Mouse (Mus musculus): ENCODE data around the gene Pold4. TPM values are rescaled to one million over a fixed set of nuclear protein-coding genes. Genes with fewer than 3 reads are reported as not detected.
A peak's percentile ranks its signal among the peaks of the same experiment; 100 is the strongest.

The Pold4 gene
- polyA plus RNA-seq, 1 experiment from 2014 or later: 21.3 TPM

GRCm38 (mm10) chr19:4202149-4202548 is 29.6 kb upstream of the Pold4 start:
- Histone ChIP-seq H3K9ac (ENCODE audit: low read depth, low read length) (peak overlapping the region; percentile 77), H3K9me3 (ENCODE audit: control insufficient read depth, low read length) (no peaks in the 10 kb centered on the region), H3K36me3 (ENCODE audit: control insufficient read depth, insufficient read depth, low read length) (peaks cover 1% of the 10 kb centered on the region), H3K4me3 (ENCODE audit: low read length) (peak overlapping the region; percentile 77), H3K27me3 (replicated peaks; ENCODE audit: control insufficient read depth, insufficient read depth, low read length) (0 out of 2 replicates have a peak, but pooled peaks cover 4% of the 10 kb centered on the region), H3K4me2 (ENCODE audit: low read length) (peak overlapping the region; percentile 97), H3K4me1 (ENCODE audit: control insufficient read depth, insufficient read depth, low read depth, low read length) (peaks cover 21% of the 10 kb centered on the region), H3K27ac (ENCODE audit: low read depth, low read length) (no peak overlapping the region)
- peak; percentile 7; the same call in 1 of the 2 replicates for ATAC-seq
- 22% methylated on average over 7 of the region's 7 CpGs for WGBS

DNA sequence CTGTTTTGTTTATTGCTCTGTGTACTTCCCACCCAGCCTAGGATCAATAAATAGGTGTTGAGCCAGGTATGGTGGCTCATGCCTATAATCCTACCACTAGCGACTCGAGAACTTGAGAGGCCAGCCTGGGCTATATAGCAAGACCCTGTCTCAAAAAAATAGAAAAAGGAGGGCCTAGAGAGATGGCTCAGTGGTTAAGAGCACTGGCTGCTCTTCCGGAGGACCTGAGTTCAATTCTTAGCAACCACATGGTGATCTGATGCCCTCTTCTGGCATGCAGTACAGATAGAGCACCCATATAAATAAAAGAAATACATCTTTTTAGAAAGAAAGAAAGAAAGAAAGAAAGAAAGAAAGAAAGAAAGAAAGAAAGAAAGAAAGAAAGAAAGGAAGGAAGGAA is 28.6 kb upstream of the Pold4 start:
- H3K27me3 ChIP-seq (replicated peaks; ENCODE audit: control insufficient read depth, insufficient read depth, low read length): 0 out of 2 replicates have a peak, but pooled peaks cover 4% of the 10 kb centered on the region
- ATAC-seq: no peak
- WGBS: 68% methylated on average over 3 of the region's 3 CpGs
- no peaks in the 10 kb centered on the region for H3K9me3 ChIP-seq (ENCODE audit: control insufficient read depth, low read length)
- H3K27ac ChIP-seq (ENCODE audit: low read depth, low read length): no peak overlapping the region
- no peak overlapping the region; the same call in 1 of the 2 replicates for H3K4me2 ChIP-seq (ENCODE audit: low read length)
- no peak overlapping the region for H3K9ac ChIP-seq (ENCODE audit: low read depth, low read length)
- H3K4me1 ChIP-seq (ENCODE audit: control insufficient read depth, insufficient read depth, low read depth, low read length): peaks cover 21% of the 10 kb centered on the region
- no peak overlapping the region for H3K4me3 ChIP-seq (ENCODE audit: low read length)
- H3K36me3 ChIP-seq (ENCODE audit: control insufficient read depth, insufficient read depth, low read length): no peaks in the 10 kb centered on the region

DNA sequence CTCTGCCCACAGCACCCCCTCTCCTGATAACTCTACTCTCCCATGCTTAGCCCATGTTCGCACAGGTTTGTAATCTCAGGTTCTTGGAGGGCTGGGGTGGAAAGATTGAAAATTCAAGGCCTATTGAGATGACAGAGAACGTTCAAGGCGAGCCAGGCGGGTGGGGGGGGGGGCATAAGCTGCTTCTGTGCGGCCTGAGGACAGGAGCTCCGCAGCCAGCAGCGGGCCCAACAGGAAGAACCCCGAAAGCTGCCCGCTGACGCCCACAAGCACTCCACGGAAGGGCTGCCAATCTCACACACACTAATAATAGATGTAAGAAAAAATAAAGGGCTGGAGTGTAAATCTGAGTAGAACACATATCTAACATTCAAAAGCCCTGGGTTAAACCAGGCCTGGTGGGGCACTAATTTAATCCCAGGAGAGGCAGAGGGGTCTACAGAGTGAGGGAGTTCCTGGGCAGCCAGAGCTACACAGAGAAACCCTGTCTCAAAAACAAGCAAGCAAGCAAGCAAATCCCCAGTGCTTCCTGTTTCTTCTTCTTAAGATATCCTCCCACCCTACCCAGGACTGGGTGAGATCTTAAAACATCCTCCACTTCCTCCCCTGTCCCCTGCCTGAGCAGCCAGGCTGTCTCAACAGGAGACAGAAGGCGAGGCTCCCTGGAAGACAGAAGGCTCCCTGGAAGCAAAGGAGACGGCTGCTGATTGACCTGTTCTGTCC is 27.9 kb upstream of the Pold4 start:
- peaks cover 21% of the 10 kb centered on the region for H3K4me1 ChIP-seq (ENCODE audit: control insufficient read depth, insufficient read depth, low read depth, low read length)
- 65% methylated on average over 13 of the region's 13 CpGs for WGBS
- no peaks in the 10 kb centered on the region for H3K9me3 ChIP-seq (ENCODE audit: control insufficient read depth, low read length)
- H3K9ac ChIP-seq (ENCODE audit: low read depth, low read length): no peak overlapping the region
- H3K4me2 ChIP-seq (ENCODE audit: low read length): no peak overlapping the region
- 0 out of 2 replicates have a peak, but pooled peaks cover 4% of the 10 kb centered on the region for H3K27me3 ChIP-seq (replicated peaks; ENCODE audit: control insufficient read depth, insufficient read depth, low read length)
- H3K27ac ChIP-seq (ENCODE audit: low read depth, low read length): no peak overlapping the region
- ATAC-seq: no peak
- no peaks in the 10 kb centered on the region for H3K36me3 ChIP-seq (ENCODE audit: control insufficient read depth, insufficient read depth, low read length)
- no peak overlapping the region for H3K4me3 ChIP-seq (ENCODE audit: low read length)

- no peak for ATAC-seq
- H3K4me1 ChIP-seq (ENCODE audit: control insufficient read depth, insufficient read depth, low read depth, low read length): peaks cover 21% of the 10 kb centered on the region
Measured at GRCm38 (mm10) chr19:4204889-4205288, 26.8 kb upstream of the Pold4 start.

DNA sequence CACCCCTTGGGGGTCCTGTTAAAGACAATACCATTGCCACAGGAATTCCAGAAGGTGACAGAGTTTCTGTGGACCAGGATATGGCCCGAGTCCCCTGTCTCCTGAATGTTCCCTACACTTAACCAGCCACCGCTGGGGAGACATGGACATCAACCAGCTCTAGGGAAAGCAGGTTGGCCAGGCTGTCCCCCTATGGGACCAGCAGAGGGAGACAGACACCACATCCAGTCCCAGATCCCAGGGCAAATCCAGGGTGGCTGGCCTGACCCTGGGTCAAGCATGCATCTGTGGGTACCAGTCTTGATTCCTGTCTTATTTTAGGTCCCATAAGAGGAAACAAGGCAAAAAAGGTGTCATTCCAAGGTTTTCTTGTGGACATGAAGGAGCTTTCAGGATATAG is 24.7 kb upstream of the Pold4 start:
- ATAC-seq: no peak
- WGBS: 7% methylated on average over 2 of the region's 2 CpGs
- H3K9ac ChIP-seq (ENCODE audit: low read depth, low read length): no peak overlapping the region
- H3K4me2 ChIP-seq (ENCODE audit: low read length): no peak overlapping the region
- no peak overlapping the region for H3K4me3 ChIP-seq (ENCODE audit: low read length)
- peaks cover 8% of the 10 kb centered on the region for H3K4me1 ChIP-seq (ENCODE audit: control insufficient read depth, insufficient read depth, low read depth, low read length)
- H3K36me3 ChIP-seq (ENCODE audit: control insufficient read depth, insufficient read depth, low read length): no peaks in the 10 kb centered on the region
- H3K9me3 ChIP-seq (ENCODE audit: control insufficient read depth, low read length): no peaks in the 10 kb centered on the region
- peaks cover 11% of the 10 kb centered on the region for H3K27me3 ChIP-seq (replicated peaks; ENCODE audit: control insufficient read depth, insufficient read depth, low read length)
- H3K27ac ChIP-seq (ENCODE audit: low read depth, low read length): no peak overlapping the region

More at GRCm38 (mm10) chr19:4204889-4205288, 26.8 kb upstream of the Pold4 start:
- no peak overlapping the region for H3K27ac ChIP-seq (ENCODE audit: low read depth, low read length)
- whole genome bisulfite sequencing: 61% methylated on average over 4 of the region's 4 CpGs
- H3K9me3 ChIP-seq (ENCODE audit: control insufficient read depth, low read length): no peaks in the 10 kb centered on the region
- H3K36me3 ChIP-seq (ENCODE audit: control insufficient read depth, insufficient read depth, low read length): no peaks in the 10 kb centered on the region
- H3K9ac ChIP-seq (ENCODE audit: low read depth, low read length): no peak overlapping the region
- no peak overlapping the region for H3K4me3 ChIP-seq (ENCODE audit: low read length)
- 0 out of 2 replicates have a peak, but pooled peaks cover 4% of the 10 kb centered on the region for H3K27me3 ChIP-seq (replicated peaks; ENCODE audit: control insufficient read depth, insufficient read depth, low read length)
- no peak overlapping the region for H3K4me2 ChIP-seq (ENCODE audit: low read length)

- WGBS: 78% methylated on average over 5 of the region's 5 CpGs
- Histone ChIP-seq H3K36me3 (ENCODE audit: control insufficient read depth, insufficient read depth, low read length) (no peaks in the 10 kb centered on the region), H3K4me3 (ENCODE audit: low read length) (no peak overlapping the region), H3K9me3 (ENCODE audit: control insufficient read depth, low read length) (no peaks in the 10 kb centered on the region), H3K27me3 (replicated peaks; ENCODE audit: control insufficient read depth, insufficient read depth, low read length) (peaks cover 17% of the 10 kb centered on the region), H3K9ac (ENCODE audit: low read depth, low read length) (no peak overlapping the region), H3K27ac (ENCODE audit: low read depth, low read length) (no peak overlapping the region), H3K4me2 (ENCODE audit: low read length) (no peak overlapping the region), H3K4me1 (ENCODE audit: control insufficient read depth, insufficient read depth, low read depth, low read length) (no peaks in the 10 kb centered on the region; the same call in 1 of the 2 replicates)
- no peak for ATAC-seq
Measured at GRCm38 (mm10) chr19:4208563-4208962, 23.1 kb upstream of the Pold4 start.

DNA sequence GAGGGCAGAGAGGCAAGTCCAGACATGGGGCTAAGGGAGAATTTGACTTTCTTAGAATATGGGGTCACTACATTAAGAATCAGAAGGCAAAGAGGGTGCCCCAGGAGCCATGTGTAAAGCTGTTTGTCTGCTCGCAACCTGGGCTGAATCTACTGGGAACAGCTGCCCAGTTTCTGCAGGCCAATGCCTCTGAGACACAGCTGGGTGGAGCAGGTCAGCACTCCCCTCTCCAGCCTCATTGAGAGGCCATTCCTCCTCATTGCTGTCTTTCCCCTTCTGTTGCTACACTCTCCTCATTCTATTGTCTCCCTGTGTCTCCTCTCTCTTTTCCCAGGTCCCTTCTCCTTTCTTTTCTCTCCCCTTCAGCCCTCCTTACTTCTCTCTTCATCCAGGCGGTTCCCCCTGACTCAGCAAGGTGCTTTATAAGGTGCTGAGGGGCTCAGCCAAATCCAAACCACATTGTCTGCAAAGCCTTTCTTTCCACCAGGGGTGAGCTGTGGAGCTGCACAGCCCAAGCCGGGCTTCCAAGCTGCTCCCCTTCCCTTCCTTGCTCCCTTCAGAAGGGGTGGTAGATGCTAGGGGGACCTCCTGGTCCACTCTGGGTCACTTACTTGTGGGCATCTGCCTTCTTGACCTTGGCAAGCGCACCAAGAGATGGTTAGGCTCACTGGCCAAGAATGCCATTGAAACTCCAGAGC is 19.7 kb upstream of the Pold4 start:
- Histone ChIP-seq H3K27me3 (replicated peaks; ENCODE audit: control insufficient read depth, insufficient read depth, low read length) (peaks cover 27% of the 10 kb centered on the region), H3K4me1 (ENCODE audit: control insufficient read depth, insufficient read depth, low read depth, low read length) (peaks cover 20% of the 10 kb centered on the region)

GRCm38 (mm10) chr19:4213524-4213974 is 18.1 kb upstream of the Pold4 start:
- Histone ChIP-seq H3K4me3 (ENCODE audit: low read length) (no peak overlapping the region; the same call in 1 of the 2 replicates), H3K4me2 (ENCODE audit: low read length) (peak overlapping the region; percentile 92), H3K9me3 (ENCODE audit: control insufficient read depth, low read length) (no peaks in the 10 kb centered on the region), H3K36me3 (ENCODE audit: control insufficient read depth, insufficient read depth, low read length) (no peaks in the 10 kb centered on the region), H3K27me3 (replicated peaks; ENCODE audit: control insufficient read depth, insufficient read depth, low read length) (peaks cover 28% of the 10 kb centered on the region), H3K9ac (ENCODE audit: low read depth, low read length) (no peak overlapping the region), H3K4me1 (ENCODE audit: control insufficient read depth, insufficient read depth, low read depth, low read length) (peaks cover 20% of the 10 kb centered on the region), H3K27ac (ENCODE audit: low read depth, low read length) (no peak overlapping the region)
- 9% methylated on average over 9 of the region's 9 CpGs for WGBS
- no peak for ATAC-seq

More for the DNA sequence above, 19.7 kb upstream of the Pold4 start:
- ATAC-seq: no peak
- Histone ChIP-seq H3K4me2 (ENCODE audit: low read length) (no peak overlapping the region), H3K9ac (ENCODE audit: low read depth, low read length) (no peak overlapping the region), H3K36me3 (ENCODE audit: control insufficient read depth, insufficient read depth, low read length) (no peaks in the 10 kb centered on the region), H3K27ac (ENCODE audit: low read depth, low read length) (no peak overlapping the region), H3K9me3 (ENCODE audit: control insufficient read depth, low read length) (no peaks in the 10 kb centered on the region), H3K4me3 (ENCODE audit: low read length) (no peak overlapping the region)
- 23% methylated on average over 4 of the region's 4 CpGs for WGBS

All from hindbrain, embryonic 16.5 days (tissue).